Mouse (Mus musculus) CH12.LX (cell line): Measurements from ENCODE around the gene Max. TPM values are rescaled to one million over a fixed set of nuclear protein-coding genes. Genes with fewer than 3 reads are reported as not detected.

Experiments
- DNase-seq: peaks from one replicate; pipeline ENCODE4 v3.0.0-alpha.2; 2013; ENCODE audit errors: extremely low read depth
- H3K27ac ChIP-seq: 2 replicates; pipeline ENCODE4 v1.5.1; 2012; ENCODE audit warnings: low read depth, mild to moderate bottlenecking, control low read depth, moderate library complexity; ENCODE audit not compliant: insufficient read depth
- H3K27me3 ChIP-seq: replicated peaks from 2 replicates; pipeline ENCODE3; 2012; ENCODE audit warnings: inconsistent platforms
- H3K36me3 ChIP-seq, 2 experiments: replicated peaks in 1 of 2; 2 replicates each; pipeline versions ENCODE3 to v1.6.1; 2012; ENCODE audit warnings: inconsistent platforms in 1 of 2, low read length in 1 of 2, mild to moderate bottlenecking in 1 of 2, mixed read lengths in 1 of 2, moderate library complexity in 1 of 2; ENCODE audit not compliant: control insufficient read depth in 1 of 2, insufficient read depth in 1 of 2
- H3K4me1 ChIP-seq, 2 experiments: 2 replicates each; pipeline ENCODE4 v1.6.1; 2012; ENCODE audit warnings: inconsistent platforms in 1 of 2, moderate library complexity in 1 of 2; ENCODE audit not compliant: insufficient read depth in 2 of 2, control insufficient read depth in 1 of 2
- H3K4me2 ChIP-seq: 2 replicates; pipeline ENCODE4 v1.6.1; 2012; ENCODE audit warnings: low read depth, mild to moderate bottlenecking, control low read depth; ENCODE audit not compliant: poor library complexity, insufficient read depth, severe bottlenecking
- H3K4me3 ChIP-seq, 3 experiments: fragments of 150-350 bp in 1 of 3; sonication (generic) in 1 of 3; replicated peaks in 1 of 3; 2 replicates each; pipeline versions ENCODE3 to v1.5.1; 2011 to 2012; ENCODE audit warnings: low read depth in 2 of 3, low read length in 2 of 3, mild to moderate bottlenecking in 2 of 3, moderate library complexity in 2 of 3, control low read depth in 1 of 3, improper control_type of control experiment in 1 of 3, inconsistent platforms in 1 of 3, mixed read lengths in 1 of 3; ENCODE audit not compliant: poor library complexity in 1 of 3
- H3K79me2 ChIP-seq: replicated peaks from 2 replicates; pipeline ENCODE4 v1.6.1; 2012; ENCODE audit warnings: mild to moderate bottlenecking, moderate library complexity; ENCODE audit not compliant: control insufficient read depth, poor library complexity, insufficient read depth, severe bottlenecking; ENCODE audit errors: extremely low read depth
- H3K9ac ChIP-seq: 2 replicates; pipeline ENCODE4 v1.6.1; 2012; ENCODE audit warnings: low read depth, mild to moderate bottlenecking, control low read depth, moderate library complexity; ENCODE audit not compliant: insufficient read depth
- H3K9me3 ChIP-seq: replicated peaks from 2 replicates; pipeline ENCODE3; 2012; ENCODE audit warnings: low read length, inconsistent platforms, mixed read lengths
- CHD1 ChIP-seq: IDR thresholded peaks from 2 replicates; pipeline ENCODE4 v1.6.1; 2012; ENCODE audit warnings: low read depth, low read length, improper control_type of control experiment, inconsistent platforms
- CTCF ChIP-seq, 2 experiments: IDR thresholded peaks in 1 of 2; conservative IDR thresholded peaks in 1 of 2; 2 replicates each; pipeline ENCODE4 v1.5.1; 2011 to 2012; ENCODE audit warnings: low read depth in 2 of 2, low read length in 2 of 2, improper control_type of control experiment in 1 of 2, inconsistent platforms in 1 of 2, mild to moderate bottlenecking in 1 of 2, moderate library complexity in 1 of 2
- ELF1 ChIP-seq: IDR thresholded peaks from 2 replicates; pipeline ENCODE4 v1.6.1; 2014; ENCODE audit warnings: low read depth, mild to moderate bottlenecking, inconsistent platforms, low read length, improper control_type of control experiment
- EP300 ChIP-seq: IDR thresholded peaks from 2 replicates; pipeline ENCODE4 v1.6.1; 2011; ENCODE audit warnings: low read length, improper control_type of control experiment
- GABPA ChIP-seq: IDR thresholded peaks from 2 replicates; pipeline ENCODE4 v1.6.1; 2012; ENCODE audit warnings: low read depth, low read length, improper control_type of control experiment, inconsistent platforms; ENCODE audit not compliant: insufficient replicate concordance
- HCFC1 ChIP-seq: IDR thresholded peaks from 2 replicates; pipeline ENCODE4 v1.6.1; 2012; ENCODE audit warnings: low read depth, mild to moderate bottlenecking, inconsistent platforms, low read length, improper control_type of control experiment
- IRF4 ChIP-seq: IDR thresholded peaks from 2 replicates; pipeline ENCODE4 v1.6.1; 2014; ENCODE audit warnings: low read depth, mild to moderate bottlenecking, inconsistent platforms, low read length, improper control_type of control experiment
- JUN ChIP-seq: IDR thresholded peaks from 2 replicates; pipeline ENCODE4 v1.6.1; 2011; ENCODE audit warnings: low read depth, mild to moderate bottlenecking, low read length, improper control_type of control experiment, moderate library complexity; ENCODE audit not compliant: insufficient read depth
- KAT2A ChIP-seq: IDR thresholded peaks from 2 replicates; pipeline ENCODE4 v1.6.1; 2012; ENCODE audit warnings: low read length, improper control_type of control experiment, inconsistent platforms; ENCODE audit not compliant: insufficient replicate concordance
- MAX ChIP-seq: IDR thresholded peaks from 2 replicates; pipeline ENCODE4 v1.6.1; 2011; ENCODE audit warnings: low read length, improper control_type of control experiment
- MXI1 ChIP-seq: IDR thresholded peaks from 2 replicates; pipeline ENCODE4 v1.6.1; 2011; ENCODE audit warnings: mild to moderate bottlenecking, low read depth, low read length, improper control_type of control experiment
- NRF1 ChIP-seq: IDR thresholded peaks from 2 replicates; pipeline ENCODE4 v1.6.1; 2014; ENCODE audit warnings: low read depth, mild to moderate bottlenecking, inconsistent platforms, low read length, improper control_type of control experiment, moderate library complexity
- PAX5 ChIP-seq: IDR thresholded peaks from 2 replicates; pipeline ENCODE4 v1.6.1; 2012; ENCODE audit warnings: low read length, inconsistent platforms, mixed read lengths
- POLR2A ChIP-seq: IDR thresholded peaks from 2 replicates; pipeline ENCODE4 v1.6.1; 2011; ENCODE audit warnings: low read depth, mild to moderate bottlenecking, improper control_type of control experiment, low read length
- POLR2AphosphoS2 ChIP-seq: IDR thresholded peaks from 2 replicates; pipeline ENCODE4 v1.6.1; 2011; ENCODE audit warnings: low read depth, low read length, improper control_type of control experiment
- RCOR1 ChIP-seq: conservative IDR thresholded peaks from 2 replicates; pipeline ENCODE4 v1.6.1; 2012; ENCODE audit warnings: low read depth, mild to moderate bottlenecking, inconsistent platforms, low read length, improper control_type of control experiment
- SMC3 ChIP-seq: IDR thresholded peaks from 2 replicates; pipeline ENCODE4 v1.6.1; 2011; ENCODE audit warnings: low read depth, low read length, improper control_type of control experiment
- TBP ChIP-seq: conservative IDR thresholded peaks from 2 replicates; pipeline ENCODE4 v1.6.1; 2011; ENCODE audit warnings: low read depth, low read length, improper control_type of control experiment
- TCF12 ChIP-seq: IDR thresholded peaks from 2 replicates; pipeline ENCODE4 v1.6.1; 2014; ENCODE audit warnings: low read depth, mild to moderate bottlenecking, inconsistent platforms, low read length, improper control_type of control experiment
- UBTF ChIP-seq: IDR thresholded peaks from 2 replicates; pipeline ENCODE4 v1.6.1; 2012; ENCODE audit warnings: low read depth, mild to moderate bottlenecking, inconsistent platforms, low read length, improper control_type of control experiment, moderate library complexity
- USF1 ChIP-seq: IDR thresholded peaks from 2 replicates; pipeline ENCODE4 v1.6.1; 2014; ENCODE audit warnings: low read depth, mild to moderate bottlenecking, inconsistent platforms, low read length, improper control_type of control experiment
- USF2 ChIP-seq: conservative IDR thresholded peaks from 2 replicates; pipeline ENCODE4 v1.6.1; 2011; ENCODE audit warnings: low read depth, low read length, improper control_type of control experiment
- ZMIZ1 ChIP-seq: IDR thresholded peaks from 2 replicates; pipeline ENCODE4 v1.6.1; 2012; ENCODE audit warnings: low read depth, mild to moderate bottlenecking, inconsistent platforms, low read length, improper control_type of control experiment
- ZNF384 ChIP-seq: IDR thresholded peaks from 2 replicates; pipeline ENCODE4 v1.6.1; 2012; ENCODE audit warnings: low read depth, low read length, improper control_type of control experiment, inconsistent platforms
- dilution Hi-C: fragments of 300-500 bp; cut with MboI; formaldehyde crosslinking; loops from 2 replicates; pipeline ENCODE4 v1.14.3; 2020; ENCODE audit warnings: low sequenced_read_pairs; ENCODE audit not compliant: extremely low pct_unique_long_range_greater_than_20kb, extremely low pct_ligation_motif_present
- in situ Hi-C: fragments of 300-500 bp; cut with MboI; formaldehyde crosslinking; loops from 3 replicates; pipeline ENCODE4 v1.14.3; 2019; ENCODE audit warnings: low sequenced_read_pairs, low pct_ligation_motif_present, low pct_unique_long_range_greater_than_20kb, mixed read lengths
- polyA plus RNA-seq: library from polyadenylated mRNA; unstranded; fragments of >175 nt; gene quantifications from 2 replicates; pipeline ENCODE4 v1.2.1, GENCODE M21; 2012; ENCODE audit warnings: low read depth; ENCODE audit not compliant: insufficient read length
- total RNA-seq, 2 experiments: library from RNA; depleted of rRNA; stranded (reverse); fragments of 300-350 nt in 1 of 2; fragments of >200 nt in 1 of 2; gene quantifications; 2 replicates each; pipeline ENCODE4 v1.2.3; 2012 to 2014

Gene Max
- total and polyA plus RNA-seq, 3 experiments, result 23.9 to 128 (median 69.6) TPM

DNA sequence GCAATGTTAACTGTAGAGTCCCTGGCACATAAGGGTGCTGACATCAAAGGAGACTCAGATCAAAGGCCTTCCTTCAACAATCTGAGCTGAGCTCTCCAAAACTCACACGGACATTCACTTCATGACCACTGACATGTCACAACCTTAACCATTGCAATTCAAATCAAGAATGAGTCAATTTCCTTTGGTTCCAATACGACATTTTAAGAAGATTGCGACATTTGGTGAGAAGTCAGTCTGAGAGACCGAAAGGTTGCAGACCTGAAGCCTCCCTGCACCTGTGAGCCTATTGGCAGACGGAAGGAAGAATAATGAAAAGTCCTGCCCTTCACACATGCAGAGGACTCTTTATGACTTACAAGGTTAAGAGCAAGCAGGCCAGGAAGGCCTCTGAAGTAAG, 11.7 kb downstream of the Max start:
- dilution Hi-C loops, result no loop called here
- no peak overlapping the region for H3K27ac ChIP-seq
- no peaks in the 10 kb centered on the region for H3K4me1 ChIP-seq
- no peak for DNase-seq
- peaks cover 78 to 98% of the 10 kb centered on the region in 2 experiments for H3K36me3 ChIP-seq
- no peaks in the 10 kb centered on the region for H3K27me3 ChIP-seq
- peaks cover 23% of the 10 kb centered on the region for H3K79me2 ChIP-seq
- no peak overlapping the region for H3K4me3 ChIP-seq
- TF ChIP-seq HCFC1, result no peak
- TF ChIP-seq USF1, result no peak
- TF ChIP-seq CHD1, result no peak
- TF ChIP-seq KAT2A, result no peak
- TF ChIP-seq POLR2A, result no peak
- TF ChIP-seq CTCF (conservative IDR thresholded peaks at IDR 0.05 in 1 of 2, IDR thresholded peaks at IDR 0.05 in 1 of 2; ENCODE audit: low read depth in 2 of 2, low read length in 2 of 2), result no peak
- TF ChIP-seq EP300, result no peak
- no peak for TF ChIP-seq MAX
- TF ChIP-seq RCOR1, result no peak
- TF ChIP-seq NRF1, result no peak
- TF ChIP-seq ELF1, result no peak
- TF ChIP-seq SMC3, result no peak
- TF ChIP-seq IRF4, result no peak
- TF ChIP-seq PAX5, result no peak
- no peak for TF ChIP-seq TCF12
- TF ChIP-seq MXI1, result no peak
- TF ChIP-seq USF2, result no peak
- no peak for TF ChIP-seq ZMIZ1
- TF ChIP-seq, all 38 proteins: peak for 0
- in situ Hi-C loops, result no loop called here
- H3K9me3 ChIP-seq, result no peaks in the 10 kb centered on the region
- no peak overlapping the region for H3K4me2 ChIP-seq
- H3K9ac ChIP-seq, result no peak overlapping the region

DNA sequence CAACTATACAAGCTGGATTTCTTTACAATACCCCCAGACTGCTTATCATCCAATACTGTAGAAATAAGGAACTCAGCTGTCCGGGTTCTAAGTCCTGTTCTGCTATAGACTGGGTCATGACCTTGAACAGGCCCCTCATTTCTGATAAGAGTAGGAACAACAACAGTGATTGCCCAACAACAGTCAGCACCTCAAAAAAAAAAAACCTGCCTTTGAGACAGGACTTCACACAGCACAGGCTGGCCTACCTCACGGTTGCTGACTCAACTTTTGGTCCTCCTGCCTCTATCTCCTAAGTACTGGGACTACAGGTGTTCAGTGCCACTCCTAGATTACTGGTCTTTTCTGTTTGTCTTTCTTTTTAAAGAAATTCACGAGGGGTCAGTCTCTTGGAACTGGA, 13.2 kb downstream of the Max start:
- Histone ChIP-seq H3K9me3 (no peaks in the 10 kb centered on the region), H3K9ac (no peak overlapping the region), H3K27ac (no peak overlapping the region), H3K27me3 (no peaks in the 10 kb centered on the region), H3K79me2 (peaks cover 18% of the 10 kb centered on the region), H3K4me3 (no peak overlapping the region), H3K36me3 (peaks cover 83 to 98% of the 10 kb centered on the region in 2 experiments), H3K4me2 (no peak overlapping the region), H3K4me1 (peaks cover 0 to 7% of the 10 kb centered on the region in 2 experiments; a peak in 1 of 4 replicates)
- in situ Hi-C loops, result no loop called here
- dilution Hi-C loops, result no loop called here
- TF ChIP-seq EP300, result no peak
- no peak for TF ChIP-seq ELF1
- TF ChIP-seq TCF12, result no peak
- no peak for TF ChIP-seq POLR2AphosphoS2
- no peak for TF ChIP-seq CTCF (conservative IDR thresholded peaks at IDR 0.05 in 1 of 2, IDR thresholded peaks at IDR 0.05 in 1 of 2; ENCODE audit: low read depth in 2 of 2, low read length in 2 of 2)
- TF ChIP-seq USF2, result no peak
- no peak for TF ChIP-seq GABPA
- no peak for TF ChIP-seq KAT2A
- no peak for TF ChIP-seq JUN
- no peak for TF ChIP-seq UBTF
- TF ChIP-seq ZMIZ1, result no peak
- no peak for TF ChIP-seq ZNF384
- no peak for TF ChIP-seq RCOR1
- TF ChIP-seq TBP, result no peak
- TF ChIP-seq POLR2A, result no peak
- DNase-seq, result no peak
